Mouse (Mus musculus) ES-E14 (cell line): ENCODE results near the gene Lrrc75a. TPM values are rescaled to one million over a fixed set of nuclear protein-coding genes. Genes with fewer than 3 reads are reported as not detected.

Experiments used
- DNase-seq: peaks from one replicate; pipeline ENCODE4 v3.0.0-alpha.2; 2013; ENCODE audit warnings: low read depth, low spot score
- H3K27ac ChIP-seq: 2 replicates; pipeline ENCODE4 v1.5.1; 2012; ENCODE audit warnings: low read depth, mild to moderate bottlenecking, low read length, moderate library complexity, mixed read lengths; ENCODE audit not compliant: poor library complexity, insufficient read depth, severe bottlenecking
- H3K36me3 ChIP-seq: 2 replicates; pipeline ENCODE4 v1.6.1; 2012; ENCODE audit warnings: mild to moderate bottlenecking, low read length, moderate library complexity, mixed read lengths; ENCODE audit not compliant: control insufficient read depth, poor library complexity, insufficient read depth, severe bottlenecking
- H3K4me1 ChIP-seq, 2 experiments: fragments of 150-350 bp in 1 of 2; sonication (generic) in 1 of 2; 2 replicates each; pipeline ENCODE4 v1.6.1; 2012; ENCODE audit warnings: low read length in 2 of 2, mild to moderate bottlenecking in 1 of 2, mixed read lengths in 1 of 2; ENCODE audit not compliant: control insufficient read depth in 2 of 2, insufficient read depth in 2 of 2, poor library complexity in 1 of 2
- H3K4me3 ChIP-seq, 2 experiments: fragments of 150-350 bp in 1 of 2; sonication (generic) in 1 of 2; 2 replicates each; pipeline ENCODE4 v1.5.1; 2012; ENCODE audit warnings: low read length in 2 of 2, low read depth in 1 of 2, mild to moderate bottlenecking in 1 of 2, mixed read lengths in 1 of 2; ENCODE audit not compliant: insufficient read depth in 1 of 2, poor library complexity in 1 of 2, severe bottlenecking in 1 of 2
- H3K9ac ChIP-seq: 2 replicates; pipeline ENCODE4 v1.6.1; 2012; ENCODE audit warnings: low read depth, mild to moderate bottlenecking, low read length, mixed read lengths; ENCODE audit not compliant: poor library complexity, insufficient read depth, severe bottlenecking
- H3K9me3 ChIP-seq: fragments of 150-350 bp; sonication (generic); 2 replicates; pipeline ENCODE4 v1.6.1; 2012; ENCODE audit warnings: low read depth, mild to moderate bottlenecking, low read length; ENCODE audit not compliant: control insufficient read depth, insufficient read depth
- CHD2 ChIP-seq: IDR thresholded peaks from 2 replicates; pipeline ENCODE4 v1.6.1; 2014; ENCODE audit warnings: mild to moderate bottlenecking, low read depth, low read length, inconsistent platforms
- HCFC1 ChIP-seq: IDR thresholded peaks from 2 replicates; pipeline ENCODE4 v1.6.1; 2012; ENCODE audit warnings: low read length, inconsistent platforms, borderline replicate concordance; ENCODE audit not compliant: insufficient read depth
- MAFK ChIP-seq: IDR thresholded peaks from 2 replicates; pipeline ENCODE4 v1.6.1; 2014; ENCODE audit warnings: mild to moderate bottlenecking, low read depth, low read length, inconsistent platforms; ENCODE audit not compliant: insufficient read depth
- ZC3H11A ChIP-seq: IDR thresholded peaks from 2 replicates; pipeline ENCODE4 v1.6.1; 2012; ENCODE audit warnings: low read depth, mild to moderate bottlenecking, inconsistent platforms, low read length, borderline replicate concordance
- ZNF384 ChIP-seq: IDR thresholded peaks from 2 replicates; pipeline ENCODE4 v1.6.1; 2012; ENCODE audit warnings: low read depth, low read length, inconsistent platforms
- in situ Hi-C, 2 experiments: fragments of 600-800 bp; cut with MboI; formaldehyde crosslinking; loops; one replicate each; pipeline ENCODE4 v1.15.1; 2025; ENCODE audit warnings: low sequenced_read_pairs in 2 of 2, inconsistent platforms in 1 of 2; ENCODE audit not compliant: unreplicated experiment in 2 of 2
- total RNA-seq: library from RNA; depleted of rRNA; stranded (reverse); fragments of 300-350 nt; gene quantifications from 2 replicates; pipeline ENCODE4 v1.2.3, GENCODE M21; 2012

Gene Lrrc75a
- total RNA-seq, 1 experiment: 9.9 TPM

GRCm38 (mm10) chr11:62636105-62636839 lies 12.1 kb downstream of the Lrrc75a start:
- Histone ChIP-seq H3K4me1 (peaks cover 3 to 9% of the 10 kb centered on the region in 2 experiments; a peak in 2 of 4 replicates), H3K9me3 (no peaks in the 10 kb centered on the region), H3K36me3 (peaks cover 2% of the 10 kb centered on the region; the same call in 1 of the 2 replicates), H3K4me3 (no peak overlapping the region), H3K27ac (no peak overlapping the region), H3K9ac (no peak overlapping the region)
- no peak for DNase-seq
- TF ChIP-seq ZC3H11A (no peak), HCFC1 (no peak), ZNF384 (no peak), MAFK (no peak), CHD2 (no peak)
- in situ Hi-C loops: no loop called here

GRCm38 (mm10) chr11:62635406-62635805 lies 12.9 kb downstream of the Lrrc75a start:
- Histone ChIP-seq H3K9me3 (no peaks in the 10 kb centered on the region), H3K4me3 (no peak overlapping the region), H3K4me1 (peaks cover 3 to 12% of the 10 kb centered on the region in 2 experiments; a peak in 2 of 4 replicates), H3K27ac (no peak overlapping the region), H3K9ac (no peak overlapping the region), H3K36me3 (peaks cover 2% of the 10 kb centered on the region; the same call in 1 of the 2 replicates)
- in situ Hi-C loops: no loop called here
- DNase-seq: no peak
- no peak for TF ChIP-seq CHD2
- TF ChIP-seq ZC3H11A: no peak
- TF ChIP-seq ZNF384: no peak
- no peak for TF ChIP-seq MAFK
- TF ChIP-seq HCFC1: no peak

GRCm38 (mm10) chr11:62631138-62631537 lies 17.2 kb downstream of the Lrrc75a start:
- no peak for DNase-seq
- Histone ChIP-seq H3K36me3 (peaks cover 2% of the 10 kb centered on the region; the same call in 1 of the 2 replicates), H3K4me1 (peaks cover 0 to 14% of the 10 kb centered on the region in 2 experiments; a peak in 3 of 4 replicates), H3K9me3 (no peaks in the 10 kb centered on the region), H3K4me3 (no peak overlapping the region), H3K27ac (no peak overlapping the region), H3K9ac (no peak overlapping the region)
- in situ Hi-C loops: no loop called here
- no peak for TF ChIP-seq ZC3H11A
- TF ChIP-seq MAFK: peak; percentile 85

GRCm38 (mm10) chr11:62630225-62630821 lies 18.0 kb downstream of the Lrrc75a start:
- Histone ChIP-seq H3K4me1 (peaks cover 0 to 14% of the 10 kb centered on the region in 2 experiments; a peak in 3 of 4 replicates), H3K9ac (no peak overlapping the region; the same call in 1 of the 2 replicates), H3K36me3 (peaks cover 2% of the 10 kb centered on the region; the same call in 1 of the 2 replicates), H3K27ac (no peak overlapping the region; the same call in 1 of the 2 replicates), H3K9me3 (no peaks in the 10 kb centered on the region), H3K4me3 (peak overlapping the region; percentile 8 to 31; a peak in 3 of 4 replicates)
- TF ChIP-seq MAFK (no peak), ZC3H11A (no peak)
- in situ Hi-C loops: no loop called here
- no peak for DNase-seq
